Mouse (Mus musculus): ENCODE measurements at regions not wholly inside any gene's neighbourhood (a gene's known extent, or its start where the extent isn't known, plus 50 kb on each side); places are given as distances from the start of the nearest gene placed in this dataset.
A peak's percentile ranks its signal among the peaks of the same experiment; 100 is the strongest.

DNA sequence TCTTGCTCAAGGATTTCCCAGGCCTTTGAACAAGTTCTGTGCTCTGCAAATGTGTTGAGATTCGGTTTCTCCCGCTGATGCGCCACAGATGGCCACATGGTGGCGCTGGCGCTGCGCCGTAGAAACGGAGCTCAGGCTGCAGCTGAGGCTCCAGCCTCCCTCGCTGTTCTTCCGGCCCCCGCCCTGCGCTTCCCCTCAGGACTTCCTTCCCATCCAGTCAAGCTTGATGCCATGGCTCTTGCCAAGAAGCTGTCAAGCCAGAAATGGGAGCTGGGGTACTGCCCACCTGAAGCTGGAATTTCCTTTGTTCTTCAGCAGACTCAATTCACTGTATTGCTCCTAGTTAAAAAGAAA lies 263.9 kb downstream of the Mpdz start:
- DNase-seq (ENCODE audit: low spot score) = peak; percentile 92

DNA sequence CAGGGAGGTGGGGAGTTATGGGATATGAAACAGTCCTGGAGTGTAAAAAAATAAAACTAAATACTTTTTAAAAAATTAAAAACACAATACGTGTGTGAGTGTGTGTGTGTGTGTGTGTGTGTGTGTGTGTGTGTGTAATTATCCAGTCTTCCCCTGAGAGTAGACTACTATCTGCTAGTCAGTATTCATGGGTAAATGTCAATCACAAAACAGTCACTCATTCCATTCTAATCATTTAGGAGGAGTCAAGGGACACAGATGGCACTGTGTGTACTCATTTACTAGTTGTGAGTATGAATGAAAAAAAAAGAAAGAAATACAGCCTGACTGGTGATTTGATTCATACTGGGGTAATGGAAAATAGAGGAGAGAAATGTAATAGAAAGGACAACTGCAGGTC lies 226.5 kb downstream of the Mpdz start:
- no peak for DNase-seq (ENCODE audit: low spot score)

DNA sequence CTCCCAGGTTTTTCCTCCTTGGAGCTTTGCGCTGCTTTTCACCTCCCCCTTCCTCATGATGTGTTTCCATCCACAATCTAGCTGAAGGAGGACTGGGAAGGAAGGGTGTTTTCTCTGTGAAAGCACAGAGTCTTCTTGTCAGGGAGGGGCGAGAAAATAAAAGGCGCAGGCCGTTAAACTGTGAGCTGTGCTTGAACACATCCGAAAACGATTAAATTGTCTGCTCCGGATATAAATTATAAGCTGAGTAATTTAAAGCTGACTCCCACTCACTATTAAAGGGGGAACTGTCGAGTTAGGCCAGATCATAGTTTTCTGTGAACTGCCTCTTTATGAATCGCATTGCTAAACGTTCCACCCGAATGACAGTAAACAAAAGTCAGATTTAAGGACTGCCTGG lies 224.6 kb downstream of the Mpdz start:
- no peak for DNase-seq (ENCODE audit: low spot score)

DNA sequence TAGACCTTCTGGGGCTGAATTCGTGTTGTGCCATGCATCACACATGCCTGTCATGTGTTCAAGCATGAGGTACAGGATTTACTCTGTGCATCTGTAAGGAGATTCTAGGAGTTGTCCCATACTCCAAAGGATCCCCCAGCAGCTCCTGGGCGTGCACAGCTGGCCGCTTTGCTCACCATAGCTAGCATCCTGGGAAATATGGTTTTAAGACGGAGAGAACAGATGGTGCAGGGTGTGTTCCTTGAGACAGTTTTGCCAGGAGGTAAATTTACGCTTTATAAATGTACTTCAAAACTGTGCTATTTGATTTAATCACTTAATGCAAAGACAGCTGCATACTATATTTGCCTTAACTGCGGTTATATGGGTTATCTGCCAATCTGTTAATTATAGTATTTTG lies 220.6 kb downstream of the Mpdz start:
- no peak for DNase-seq (ENCODE audit: low spot score)

DNA sequence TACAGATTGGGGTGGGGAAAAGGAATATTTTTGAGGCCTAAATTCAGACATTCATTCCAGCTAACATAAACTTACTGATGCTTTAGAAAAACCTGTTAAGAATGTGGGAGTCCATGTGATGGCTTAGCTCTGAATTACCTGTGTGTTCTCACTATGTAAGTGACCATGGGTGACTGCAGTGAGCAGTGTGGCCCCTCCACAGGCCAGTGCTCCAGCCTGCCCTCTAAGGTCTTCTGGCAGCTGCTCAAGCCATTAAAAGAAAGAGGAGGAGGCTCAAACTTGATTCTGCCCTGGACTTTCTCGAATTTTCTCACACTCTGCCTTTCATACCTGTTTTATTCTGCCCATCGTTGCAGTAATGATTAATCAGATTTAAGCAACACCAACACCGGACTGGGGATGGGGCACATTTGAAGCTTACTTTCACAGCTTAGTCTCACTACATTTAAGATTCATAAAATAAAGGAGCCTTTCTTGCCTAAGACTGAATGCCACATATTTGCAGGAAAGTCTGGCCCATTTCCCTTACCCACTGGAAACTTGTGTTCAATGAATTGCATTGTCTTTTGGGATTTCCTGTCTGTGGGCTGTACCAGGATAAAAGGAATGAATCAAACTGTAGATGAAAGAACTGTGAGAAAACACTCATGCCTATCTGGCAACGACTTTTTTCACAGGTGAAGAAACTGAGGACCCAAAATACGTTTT lies 220.0 kb downstream of the Mpdz start:
- DNase-seq (ENCODE audit: low spot score) = no peak
